Mouse (Mus musculus) G1E (cell line): ENCODE measurements around the gene Tjp3.

Source experiments
- CTCF ChIP-seq: IDR thresholded peaks from 2 replicates; pipeline ENCODE4 v1.5.1; 2012; ENCODE audit warnings: low read depth, low read length, inconsistent platforms, mixed read lengths
- GATA1 ChIP-seq: IDR thresholded peaks from 2 replicates; pipeline ENCODE4 v1.6.1; 2012; ENCODE audit warnings: borderline replicate concordance, low read length, inconsistent platforms, mixed read lengths
- POLR2AphosphoS5 ChIP-seq: IDR thresholded peaks from 2 replicates; pipeline ENCODE4 v1.6.1; 2012; ENCODE audit warnings: low read depth, low read length, inconsistent platforms; ENCODE audit not compliant: insufficient replicate concordance
- TAL1 ChIP-seq: conservative IDR thresholded peaks from 2 replicates; pipeline ENCODE4 v1.6.1; 2012; ENCODE audit warnings: low read depth, low read length, inconsistent platforms, mixed read lengths

GRCm38 (mm10) chr10:81277676-81278075, 13.7 kb downstream of the Tjp3 start:
- TF ChIP-seq CTCF: no peak
- TF ChIP-seq GATA1: no peak
- TF ChIP-seq TAL1: no peak
- no peak for TF ChIP-seq POLR2AphosphoS5
